Mouse (Mus musculus): Measurements from ENCODE around the gene Vmn1r87.
A peak's percentile ranks its signal among the peaks of the same experiment; 100 is the strongest.

Vmn1r87 gene

DNA sequence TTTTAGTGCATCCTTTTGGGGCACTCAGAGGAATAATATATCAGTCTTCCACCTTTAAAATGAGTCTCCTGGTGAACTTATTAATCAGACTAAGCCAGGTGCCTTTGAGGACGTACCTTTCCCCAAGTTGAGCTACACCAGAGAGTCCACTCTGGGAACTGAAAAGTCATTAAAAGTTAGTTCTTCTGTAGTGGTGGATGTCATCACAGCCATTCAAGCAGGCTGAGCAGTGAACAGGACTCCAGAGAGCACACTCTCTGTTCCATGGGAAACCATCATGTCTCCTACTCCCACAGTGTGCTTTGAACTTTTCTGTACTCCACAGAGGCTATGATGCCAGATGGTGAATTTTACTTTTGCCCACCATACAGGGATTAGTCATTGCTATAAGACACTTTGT, at the start of gene Vmn1r87:
Gene Vmn1r87, minus strand, starts transcription at position 101 of the 400 bp plus-strand sequence.
- no peak for DNase-seq

DNA sequence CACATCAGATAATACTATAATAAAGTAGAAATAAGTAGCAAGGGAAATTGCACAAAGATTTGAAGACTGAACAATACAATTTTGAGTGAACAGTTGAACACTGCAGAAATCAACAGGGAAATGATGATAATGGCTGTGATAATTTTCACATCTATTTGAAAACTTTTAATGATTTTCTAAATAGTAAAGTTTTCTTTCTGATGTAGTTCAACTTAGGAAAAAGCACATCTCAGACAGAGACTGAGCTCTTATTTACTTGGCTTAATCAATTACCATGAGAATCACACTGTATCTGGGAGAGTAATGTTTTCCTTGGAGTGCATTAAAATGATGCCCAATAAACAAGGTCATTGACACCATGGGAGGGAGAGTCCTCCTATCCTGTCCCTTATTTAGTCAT, 19.3 kb upstream of the Vmn1r87 start, which contains the start of gene Vmn1r88:
Gene Vmn1r88, plus strand, starts transcription at position 301 of the 400 bp plus-strand sequence.
- DNase-seq, result no peak

DNA sequence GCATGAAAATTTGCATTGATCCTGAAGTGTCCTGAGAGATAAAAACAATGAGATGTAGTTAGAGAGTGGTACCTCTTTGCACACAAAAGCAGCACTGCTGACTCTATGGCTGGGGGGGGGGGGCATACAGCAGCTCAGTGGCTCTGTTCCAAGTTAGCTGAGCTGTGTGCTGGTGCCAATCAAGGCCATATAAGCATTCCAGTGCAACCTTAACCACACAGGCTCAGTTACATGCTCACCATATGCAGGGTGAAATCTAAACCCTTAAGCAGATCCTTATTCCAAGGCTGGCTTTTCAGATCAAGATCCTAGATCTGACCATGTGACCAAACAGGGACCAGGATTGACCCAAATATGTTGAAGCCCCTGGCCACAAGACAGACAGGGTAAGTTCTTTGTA, 2.6 kb downstream of the Vmn1r87 start:
- no peak for DNase-seq

DNA sequence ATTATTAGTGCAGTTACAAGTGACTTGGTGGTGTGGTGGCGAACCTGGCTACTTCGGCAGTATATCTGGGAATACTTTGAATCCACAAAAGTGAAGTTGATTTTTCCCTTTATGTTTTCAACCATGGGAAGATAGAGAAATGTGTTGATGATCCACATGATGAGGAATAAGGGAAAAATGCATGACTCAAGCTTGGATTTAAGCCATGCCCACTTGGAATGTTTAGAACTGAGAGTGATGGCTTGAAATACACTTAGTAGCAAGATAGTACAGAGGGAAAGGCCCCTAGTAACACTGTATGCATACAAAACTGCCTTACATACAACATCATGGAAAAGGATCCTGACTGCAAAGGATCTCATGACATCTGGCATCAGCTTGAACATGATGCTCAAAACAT, 8.1 kb downstream of the Vmn1r87 start:
- DNase-seq, result no peak

DNA sequence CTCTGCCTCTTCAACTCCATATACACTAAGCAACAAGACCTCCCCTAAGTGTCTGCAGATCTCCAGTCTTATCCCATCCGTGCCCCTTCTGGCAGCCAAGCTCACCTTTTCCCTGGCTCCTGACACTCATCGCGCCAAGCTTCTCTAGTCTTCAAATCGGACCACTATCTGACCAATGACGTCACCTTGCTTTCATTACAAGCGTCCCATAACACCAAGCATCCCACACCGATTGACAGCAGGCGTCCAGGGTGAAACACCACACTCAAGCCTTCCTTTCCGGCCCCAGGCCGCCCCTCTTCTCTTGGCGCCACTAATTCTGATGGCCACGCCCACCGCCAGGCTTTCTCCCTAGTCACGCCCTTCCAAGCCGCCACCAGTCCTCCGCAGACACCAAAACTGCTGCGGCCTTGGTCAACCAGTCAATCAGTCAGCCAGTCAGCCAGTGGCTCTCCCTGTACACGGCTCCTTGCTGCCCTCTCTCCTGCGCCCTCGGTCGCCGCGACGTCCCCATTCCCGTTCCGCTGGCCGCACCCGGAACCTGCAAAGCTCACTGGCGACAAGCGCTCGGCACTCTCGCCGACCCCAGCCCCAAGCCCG, 16.3 kb downstream of the Vmn1r87 start:
- peak; percentile 11 to 13 for DNase-seq

DNA sequence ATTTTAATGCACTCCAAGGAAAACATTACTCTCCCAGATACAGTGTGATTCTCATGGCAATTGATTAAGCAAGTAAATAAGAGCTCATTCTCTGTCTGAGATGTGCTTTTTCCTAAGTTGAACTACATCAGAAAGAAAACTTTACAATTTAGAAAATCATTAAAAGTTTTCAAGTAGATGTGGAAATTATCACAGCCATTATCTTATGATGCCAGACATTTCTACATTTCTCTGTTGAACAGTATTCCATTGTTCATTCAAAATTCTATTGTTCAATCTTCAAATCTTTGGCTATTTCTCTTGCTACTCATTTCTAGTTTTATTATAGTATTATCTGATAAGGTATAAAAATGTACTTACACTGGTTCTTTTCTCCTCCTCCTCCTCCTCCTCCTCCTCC, 20.1 kb downstream of the Vmn1r87 start, which contains the start of gene Vmn1r86:
Gene Vmn1r86, minus strand, starts transcription at position 101 of the 400 bp plus-strand sequence.
- no peak for DNase-seq

DNA sequence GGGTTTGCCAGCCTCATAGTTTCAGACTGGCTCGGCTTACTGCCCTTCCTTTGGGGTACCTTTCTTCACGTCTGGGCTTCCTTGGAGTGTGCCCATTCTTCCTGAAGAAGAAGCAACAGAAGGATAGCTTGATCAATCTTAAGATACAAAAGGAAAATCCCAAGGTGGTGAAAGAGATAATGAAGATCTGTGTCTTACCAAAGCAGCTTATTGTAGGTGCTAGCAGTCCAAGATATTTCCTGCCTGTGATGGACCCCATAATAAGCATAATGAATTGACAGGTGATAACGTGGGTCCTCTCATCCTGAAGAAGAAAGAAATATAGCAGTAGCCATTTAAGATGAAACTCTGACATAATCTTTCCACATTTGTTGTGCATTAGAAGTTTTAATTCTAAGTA, 44.9 kb downstream of the Vmn1r87 start, which contains the start of gene Vmn1r85:
Gene Vmn1r85, minus strand, starts transcription at position 101 of the 400 bp plus-strand sequence.
- no peak for DNase-seq

Data from cerebellum, postnatal 10 days (tissue).